Comparison of ENCODE assay signal across 10 mouse cellular contexts in the genomic region with DNA sequence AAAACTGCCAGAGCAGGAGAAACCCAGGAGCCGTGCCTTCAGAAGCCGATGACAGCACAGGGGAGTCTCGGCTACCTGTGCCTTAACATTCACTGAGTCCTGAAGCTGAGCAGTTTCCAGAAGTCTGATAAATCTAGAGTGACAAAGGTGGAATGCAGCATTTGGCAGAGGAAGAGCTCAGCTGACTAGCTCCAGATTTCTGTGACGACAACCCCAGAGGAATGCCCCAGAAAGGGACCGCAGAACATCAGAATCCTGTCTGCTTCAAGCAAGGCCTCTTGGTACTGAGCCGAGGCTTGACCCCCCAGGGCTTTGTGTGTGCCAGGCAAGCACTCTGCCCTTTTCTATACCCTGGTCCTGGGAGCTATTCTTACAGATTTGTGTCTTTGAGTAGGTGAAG.
A peak's percentile ranks its signal among the peaks of the same experiment; 100 is the strongest.
DNase-seq lines count a peak whose midpoint lies in the region; ATAC-seq and TF ChIP-seq lines count a peak whose summit lies in the region.
"Had no signal": no experiment of that assay in that cellular context is flagged by ENCODE, and none has a peak within 500 bp of the region (broad histone marks: within the 10 kb centered on the region; RNA-seq: fewer than 3 reads in every experiment).

No protein-coding gene starts in this region.

- no peaks in the 10 kb centered on the region for H3K27me3 ChIP-seq in embryonic facial prominence, embryonic 11.5 days (ENCODE audit: control insufficient read depth, insufficient read depth, low read length)
- H3K27me3 ChIP-seq in embryonic facial prominence, embryonic 10.5 days (replicated peaks; ENCODE audit: low read depth, poor library complexity, severe bottlenecking): no peaks in the 10 kb centered on the region
- H3K27me3 ChIP-seq in lung, postnatal 0 days (replicated peaks; ENCODE audit: insufficient read depth, low read length): no peaks in the 10 kb centered on the region
- no peaks in the 10 kb centered on the region for H3K27me3 ChIP-seq in limb, embryonic 14.5 days (ENCODE audit: control insufficient read depth, insufficient read depth, low read length)
- H3K27me3 ChIP-seq: CH12.LX; midbrain, embryonic 12.5 days had no signal

- no peaks in the 10 kb centered on the region for H3K36me3 ChIP-seq in embryonic facial prominence, embryonic 11.5 days (replicated peaks; ENCODE audit: control insufficient read depth, insufficient read depth, low read depth, low read length)
- H3K36me3 ChIP-seq in embryonic facial prominence, embryonic 10.5 days (replicated peaks): no peaks in the 10 kb centered on the region
- no peaks in the 10 kb centered on the region for H3K36me3 ChIP-seq in lung, postnatal 0 days (ENCODE audit: insufficient read depth, low read length)
- H3K36me3 ChIP-seq in limb, embryonic 14.5 days (ENCODE audit: control insufficient read depth, insufficient read depth, low read length): no peaks in the 10 kb centered on the region
- H3K36me3 ChIP-seq: midbrain, embryonic 12.5 days had no signal

- no peak for TF ChIP-seq CTCF in lung, postnatal 0 days (IDR thresholded peaks at IDR 0.05)
- no peak for TF ChIP-seq CTCF in embryonic fibroblast, embryonic 13.5 days (IDR thresholded peaks at IDR 0.05; ENCODE audit: borderline replicate concordance, insufficient read depth, low read length)

- no peak overlapping the region for H3K27ac ChIP-seq in embryonic facial prominence, embryonic 11.5 days (replicated peaks; ENCODE audit: low read depth, low read length)
- H3K27ac ChIP-seq in embryonic facial prominence, embryonic 10.5 days (replicated peaks): no peak overlapping the region
- no peak overlapping the region for H3K27ac ChIP-seq in lung, postnatal 0 days (ENCODE audit: low read length)
- peak overlapping the region; percentile 69 for H3K27ac ChIP-seq in embryonic fibroblast, embryonic 13.5 days (ENCODE audit: insufficient read depth, low read length)
- 0 out of 2 replicates have a peak overlapping the region, but pooled peaks have one; percentile 34 for H3K27ac ChIP-seq in limb, embryonic 14.5 days (replicated peaks; ENCODE audit: low read depth, low read length)
- H3K27ac ChIP-seq: midbrain, embryonic 12.5 days had no signal

- no peak overlapping the region for H3K4me3 ChIP-seq in embryonic facial prominence, embryonic 11.5 days (ENCODE audit: low read depth, low read length)
- no peak overlapping the region for H3K4me3 ChIP-seq in embryonic facial prominence, embryonic 10.5 days
- H3K4me3 ChIP-seq in lung, postnatal 0 days (ENCODE audit: low read depth, low read length): no peak overlapping the region
- H3K4me3 ChIP-seq in embryonic fibroblast, embryonic 13.5 days (ENCODE audit: insufficient read depth, low read length): no peak overlapping the region
- no peak overlapping the region for H3K4me3 ChIP-seq in limb, embryonic 14.5 days (replicated peaks; ENCODE audit: low read length)
- H3K4me3 ChIP-seq: midbrain, embryonic 12.5 days had no signal

- no peak overlapping the region for H3K9ac ChIP-seq in embryonic facial prominence, embryonic 11.5 days (replicated peaks; ENCODE audit: low read length)
- H3K9ac ChIP-seq in lung, postnatal 0 days (replicated peaks; ENCODE audit: low read depth): no peak overlapping the region
- no peak overlapping the region for H3K9ac ChIP-seq in limb, embryonic 14.5 days (ENCODE audit: low read depth, low read length, severe bottlenecking)
- H3K9ac ChIP-seq: midbrain, embryonic 12.5 days had no signal

- WGBS in embryonic facial prominence, embryonic 11.5 days: 50% methylated on average over 6 of the region's 6 CpGs
- WGBS in embryonic facial prominence, embryonic 10.5 days: 55% methylated on average over 6 of the region's 6 CpGs
- 64% methylated on average over 6 of the region's 6 CpGs for WGBS in lung, postnatal 0 days
- WGBS in limb, embryonic 14.5 days: 48% methylated on average over 6 of the region's 6 CpGs

- H3K9me3 ChIP-seq in embryonic facial prominence, embryonic 11.5 days (replicated peaks; ENCODE audit: control insufficient read depth, low read length): no peaks in the 10 kb centered on the region
- no peaks in the 10 kb centered on the region for H3K9me3 ChIP-seq in embryonic facial prominence, embryonic 10.5 days
- H3K9me3 ChIP-seq in lung, postnatal 0 days (ENCODE audit: low read length): no peaks in the 10 kb centered on the region
- no peaks in the 10 kb centered on the region for H3K9me3 ChIP-seq in limb, embryonic 14.5 days (ENCODE audit: control insufficient read depth, low read length)
- H3K9me3 ChIP-seq: midbrain, embryonic 12.5 days had no signal

- H3K4me1 ChIP-seq in embryonic facial prominence, embryonic 11.5 days (ENCODE audit: control insufficient read depth, insufficient read depth, low read length): no peaks in the 10 kb centered on the region
- H3K4me1 ChIP-seq in embryonic facial prominence, embryonic 10.5 days: peaks cover 10% of the 10 kb centered on the region
- peaks cover 4% of the 10 kb centered on the region; the same call in 1 of the 2 replicates for H3K4me1 ChIP-seq in lung, postnatal 0 days (ENCODE audit: insufficient read depth, low read depth, low read length)
- H3K4me1 ChIP-seq in embryonic fibroblast, embryonic 13.5 days (ENCODE audit: control insufficient read depth, insufficient read depth, low read length): peaks cover 6% of the 10 kb centered on the region; the same call in 1 of the 2 replicates
- H3K4me1 ChIP-seq in limb, embryonic 14.5 days (ENCODE audit: control insufficient read depth, insufficient read depth, low read length): peaks cover 19% of the 10 kb centered on the region

- H3K4me2 ChIP-seq in embryonic facial prominence, embryonic 11.5 days (ENCODE audit: low read depth, low read length): no peak overlapping the region
- no peak overlapping the region for H3K4me2 ChIP-seq in lung, postnatal 0 days (replicated peaks; ENCODE audit: low read depth, low read length)
- no peak overlapping the region for H3K4me2 ChIP-seq in limb, embryonic 14.5 days (replicated peaks; ENCODE audit: low read depth, low read length, severe bottlenecking)
- H3K4me2 ChIP-seq: midbrain, embryonic 12.5 days had no signal

- no peak for ATAC-seq in embryonic facial prominence, embryonic 11.5 days (replicated peaks; ENCODE audit: insufficient number of reproducible peaks, low FRiP score, low TSS enrichment, low read depth)
- peak; percentile 25; the same call in 1 of the 2 replicates for ATAC-seq in lung, postnatal 0 days
- no peak for ATAC-seq in limb, embryonic 14.5 days (ENCODE audit: low FRiP score, low read depth)

- DNase-seq in embryonic facial prominence, embryonic 11.5 days (ENCODE audit: low spot score): peak; percentile 35
- no peak for DNase-seq in embryonic facial prominence, embryonic 10.5 days (ENCODE audit: low spot score)
- DNase-seq in lung, postnatal 0 days (ENCODE audit: low spot score): peak; percentile 51
- DNase-seq in lung, postnatal 4 days: no peak
- DNase-seq in limb, embryonic 14.5 days (ENCODE audit: low spot score): peak; percentile 58
- DNase-seq in urinary bladder, adult 18-20 months (ENCODE audit: low spot score in 2 of 2): no peak
- no peak for DNase-seq in spleen, postnatal 10 days (ENCODE audit: low spot score in 2 of 2)

- no peak for TF ChIP-seq POLR2A in embryonic fibroblast, embryonic 13.5 days (IDR thresholded peaks at IDR 0.05; ENCODE audit: low read depth, low read length)
- no peak for TF ChIP-seq POLR2A in limb, embryonic 14.5 days (IDR thresholded peaks at IDR 0.05; ENCODE audit: borderline replicate concordance, extremely low read depth, insufficient read depth, insufficient read length)

- no peak for TF ChIP-seq EP300 in lung, postnatal 0 days (IDR thresholded peaks at IDR 0.05)

Comparison
In these comparisons a context has a peak if more than half of its experiments do, and no peak if none do; other contexts are left out.
1. DNase-seq: peak in embryonic facial prominence, embryonic 11.5 days (single experiment), lung, postnatal 0 days (single experiment) and limb, embryonic 14.5 days (single experiment); none in embryonic facial prominence, embryonic 10.5 days (single experiment), lung, postnatal 4 days (0 of 2), urinary bladder, adult 18-20 months (0 of 2) and spleen, postnatal 10 days (0 of 2).
2. H3K27ac ChIP-seq: peak in embryonic fibroblast, embryonic 13.5 days (single experiment) and limb, embryonic 14.5 days (single experiment); none in embryonic facial prominence, embryonic 11.5 days (single experiment), embryonic facial prominence, embryonic 10.5 days (single experiment) and lung, postnatal 0 days (single experiment).